Mouse (Mus musculus): ENCODE measurements around the gene Nfam1.

DNA sequence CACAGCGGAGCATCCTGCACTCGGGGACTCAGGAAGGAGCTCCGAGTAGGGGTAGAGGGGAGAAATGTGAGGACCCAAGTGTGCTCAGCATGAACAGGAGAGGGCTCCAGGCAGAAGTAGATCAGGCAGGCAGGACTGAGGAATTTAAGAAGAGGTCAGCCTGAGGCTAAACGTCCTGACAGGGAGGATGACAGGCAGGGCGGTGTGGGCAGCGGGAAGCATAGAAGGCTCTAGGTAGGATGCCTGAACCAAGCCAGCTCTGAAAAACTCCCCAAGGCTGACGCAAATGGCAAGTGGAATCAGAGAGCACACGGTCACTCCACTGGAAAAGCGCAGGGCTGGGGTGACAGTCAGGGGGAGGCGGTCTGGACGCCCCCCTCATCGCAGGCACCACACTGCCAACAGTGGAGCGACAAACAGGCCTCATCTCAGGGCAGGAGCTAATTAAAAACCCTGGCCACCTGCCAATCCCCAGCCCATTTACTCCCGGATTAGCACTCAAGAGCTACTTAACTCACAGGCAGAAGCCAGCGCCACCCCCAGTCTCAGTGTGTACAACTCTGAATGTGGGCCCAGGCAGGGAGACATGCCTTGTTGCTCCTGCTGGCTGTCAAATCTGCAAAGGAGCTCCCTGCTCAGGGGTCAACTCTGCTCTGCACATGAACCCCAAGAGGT, 22.0 kb downstream of the Nfam1 start:
- TF ChIP-seq CTCF (IDR thresholded peaks at IDR 0.05; ENCODE audit: borderline replicate concordance, insufficient read depth, low read depth, low read length) = no peak
- no peak for TF ChIP-seq POLR2A (IDR thresholded peaks at IDR 0.05; ENCODE audit: borderline replicate concordance, insufficient read depth, low read length)
